In the genomic region with DNA sequence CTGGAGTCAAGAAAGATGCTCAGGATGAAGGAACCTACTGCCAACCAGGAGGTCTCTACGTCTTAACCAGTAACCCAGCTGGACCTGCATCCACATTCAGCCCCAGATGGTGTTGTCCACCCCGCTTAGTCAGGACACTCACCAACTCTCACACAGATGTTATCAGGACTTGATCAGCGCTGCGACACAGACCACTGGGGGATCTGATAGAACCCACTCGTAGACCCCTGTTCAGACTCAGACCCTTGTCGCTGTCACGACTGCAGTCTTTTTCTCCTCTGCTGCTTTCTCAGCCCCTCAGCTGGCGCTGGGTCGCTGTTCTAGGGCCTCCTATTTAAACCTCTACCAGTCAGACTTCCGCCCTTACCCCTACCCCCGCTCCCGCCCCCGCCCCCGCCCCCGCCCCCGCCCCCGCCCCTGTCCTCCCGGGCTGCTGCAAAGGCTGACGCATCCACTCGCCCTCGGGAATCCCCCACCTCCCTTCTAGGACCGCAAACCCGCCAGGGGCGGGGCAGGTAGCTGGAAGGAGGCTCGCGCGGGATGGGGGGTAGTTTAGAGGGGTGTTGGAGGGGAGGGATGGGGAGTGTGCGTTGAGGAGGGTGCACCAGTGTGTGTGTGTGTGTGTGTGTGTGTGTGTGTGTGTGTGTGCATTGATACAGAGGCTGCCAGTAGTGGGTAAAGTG, we compare ENCODE assay signal across 8 mouse cellular contexts. TPM values are rescaled to one million over a fixed set of nuclear protein-coding genes. Genes with fewer than 3 reads are reported as not detected.
DNase-seq lines count a peak whose midpoint lies in the region; ATAC-seq and TF ChIP-seq lines count a peak whose summit lies in the region.

A gene (minus strand): TSS at position 347 of the 683 bp plus-strand sequence.

- no peaks in the 10 kb centered on the region for H3K27me3 ChIP-seq in Patski
- H3K27me3 ChIP-seq in forebrain, embryonic 13.5 days: peaks cover 22% of the 10 kb centered on the region
- H3K27me3 ChIP-seq in hindbrain, embryonic 12.5 days: peaks cover 42% of the 10 kb centered on the region
- H3K27me3 ChIP-seq in liver, embryonic 12.5 days (replicated peaks): peaks cover 37% of the 10 kb centered on the region
- no peaks in the 10 kb centered on the region for H3K27me3 ChIP-seq in myocyte (ENCODE audit: control insufficient read depth, insufficient read depth, insufficient read length)

- peak; percentile 57 for ATAC-seq in Patski
- peak; percentile 75 for ATAC-seq in forebrain, embryonic 13.5 days
- peak; percentile 59 for ATAC-seq in hindbrain, embryonic 12.5 days (ENCODE audit: low FRiP score)
- peak; percentile 22; the same call in 1 of the 2 replicates for ATAC-seq in liver, embryonic 12.5 days

- in situ Hi-C loops in Patski (cut with MboI; ENCODE audit: low pct_unique_long_range_greater_than_20kb): loop anchor here (10.0 kb wide), 1 partner anchor 664 kb away; a partner anchor contains a TSS

- POLR2A ChIA-PET in Patski (lab: Charles Lee): interaction anchor here (0.9 to 1.2 kb wide), 3 partner anchors 11 to 40 kb away, joined by 3 to 4 read pairs (median 3); a partner anchor contains a TSS

- peak within 1 kb of the TSS; percentile 50 for H3K9ac ChIP-seq in forebrain, embryonic 13.5 days
- H3K9ac ChIP-seq in hindbrain, embryonic 12.5 days: peak within 1 kb of the TSS; percentile 58
- no peak within 1 kb of the TSS; the same call in 1 of the 2 replicates for H3K9ac ChIP-seq in liver, embryonic 12.5 days

- H3K36me3 ChIP-seq in forebrain, embryonic 13.5 days (ENCODE audit: poor library complexity, severe bottlenecking): peaks cover 21% of the 10 kb centered on the region; the same call in 1 of the 2 replicates
- H3K36me3 ChIP-seq in hindbrain, embryonic 12.5 days: 0 out of 2 replicates have a peak, but pooled peaks cover 9% of the 10 kb centered on the region
- H3K36me3 ChIP-seq in liver, embryonic 12.5 days: peaks cover 5% of the 10 kb centered on the region
- no peaks in the 10 kb centered on the region for H3K36me3 ChIP-seq in myocyte (ENCODE audit: control insufficient read depth, insufficient read depth)

- H3K9me3 ChIP-seq in forebrain, embryonic 13.5 days (replicated peaks): no peaks in the 10 kb centered on the region
- H3K9me3 ChIP-seq in hindbrain, embryonic 12.5 days (replicated peaks): no peaks in the 10 kb centered on the region
- no peaks in the 10 kb centered on the region for H3K9me3 ChIP-seq in liver, embryonic 12.5 days (replicated peaks)

- peak within 1 kb of the TSS; percentile 61 for H3K4me2 ChIP-seq in forebrain, embryonic 13.5 days
- H3K4me2 ChIP-seq in hindbrain, embryonic 12.5 days (replicated peaks): peak within 1 kb of the TSS; percentile 80
- peak within 1 kb of the TSS; percentile 62 for H3K4me2 ChIP-seq in liver, embryonic 12.5 days
- peak within 1 kb of the TSS; percentile 79 for H3K4me2 ChIP-seq in myocyte (ENCODE audit: low read depth)

- DNase-seq in A20 (ENCODE audit: low read depth, low spot score): peak; percentile 83
- no peak for DNase-seq in Patski (ENCODE audit: low read depth, low spot score)
- peak; percentile 83 for DNase-seq in thymus, postnatal 0 days (ENCODE audit: low spot score)
- no peak for DNase-seq in layer of hippocampus, adult 11-12 months (ENCODE audit: low spot score)

- peaks cover 7% of the 10 kb centered on the region for H3K4me1 ChIP-seq in forebrain, embryonic 13.5 days
- peaks cover 14% of the 10 kb centered on the region for H3K4me1 ChIP-seq in hindbrain, embryonic 12.5 days
- H3K4me1 ChIP-seq in liver, embryonic 12.5 days: peaks cover 22% of the 10 kb centered on the region

- TF ChIP-seq POLR2A in myocyte (IDR thresholded peaks at IDR 0.05; ENCODE audit: insufficient read length, low read depth): no peak

- no peak within 1 kb of the TSS for H3K27ac ChIP-seq in forebrain, embryonic 13.5 days
- H3K27ac ChIP-seq in hindbrain, embryonic 12.5 days: no peak within 1 kb of the TSS
- no peak within 1 kb of the TSS for H3K27ac ChIP-seq in liver, embryonic 12.5 days

- TF ChIP-seq CTCF in Patski (IDR thresholded peaks at IDR 0.05): no peak

- H3K4me3 ChIP-seq in forebrain, embryonic 13.5 days: peak within 1 kb of the TSS; percentile 37
- peak within 1 kb of the TSS; percentile 38 for H3K4me3 ChIP-seq in hindbrain, embryonic 12.5 days
- peak within 1 kb of the TSS; percentile 38 for H3K4me3 ChIP-seq in liver, embryonic 12.5 days
- H3K4me3 ChIP-seq in myocyte: peak within 1 kb of the TSS; percentile 10

- 1% methylated on average over 26 of the region's 28 CpGs for WGBS in forebrain, embryonic 13.5 days
- WGBS in hindbrain, embryonic 12.5 days: under 1% methylated on average over 28 of the region's 28 CpGs
- WGBS in liver, embryonic 12.5 days (ENCODE audit: insufficient replicate concordance): 2% methylated on average over 26 of the region's 28 CpGs

- H3ac ChIP-seq in myocyte (ENCODE audit: control insufficient read depth, insufficient read length): no peak within 1 kb of the TSS

- CTCF ChIA-PET in Patski (lab: Charles Lee): interaction anchor here (1.4 to 1.6 kb wide), 3 partner anchors 10 to 28 kb away, joined by 3 to 7 read pairs (median 4); no protein-coding TSS in a partner anchor

- H3K79me2 ChIP-seq in myocyte (ENCODE audit: control insufficient read depth, insufficient read depth): no peaks in the 10 kb centered on the region

TF ChIP-seq in myocyte, 11 proteins besides CTCF, POLR2A, EP300 and RAD21:
- TF ChIP-seq POLR2AphosphoS2 (IDR thresholded peaks at IDR 0.05; ENCODE audit: insufficient read length, low read depth) (no peak), MYOD1 (IDR thresholded peaks at IDR 0.05; ENCODE audit: control insufficient read depth in 1 of 3, insufficient read length in 2 of 3, low read depth in 2 of 3) (peak in 1 of 3 experiments; percentile 38)

RNA-seq across cellular contexts. Expression of the gene that starts here (rescaled TPM):
- polyA plus RNA-seq in Patski (2021) (56.1 TPM), myocyte (2012; fragmentation: generic; extraction: Trizol) (17.9 TPM)
- polyA plus RNA-seq in forebrain, embryonic 13.5 days (2015; fragmentation: Nextera tagmentation; extraction: Ambion mirVana): 1.3 and 2.4 TPM in 2 replicates
- 1.9 and 3.8 TPM in 2 replicates for polyA plus RNA-seq in hindbrain, embryonic 12.5 days (2016; fragmentation: Nextera tagmentation; extraction: Ambion mirVana)
- polyA plus RNA-seq in liver, embryonic 12.5 days (2016; fragmentation: Nextera tagmentation; extraction: Ambion mirVana): 0.79 and 1.2 TPM in 2 replicates
- polyA plus RNA-seq in thymus, postnatal 0 days (2015; fragmentation: Nextera tagmentation; extraction: Ambion mirVana): 12.1 and 13.3 TPM in 2 replicates

Comparison
In these comparisons a context has a peak if more than half of its experiments do, and no peak if none do; other contexts are left out.
1. DNase-seq: peak in A20 (single experiment) and thymus, postnatal 0 days (single experiment); none in Patski (single experiment) and layer of hippocampus, adult 11-12 months (single experiment).
2. ATAC-seq: peak in every context shown above with its lines; median percentile 75 in forebrain, embryonic 13.5 days; 59 in hindbrain, embryonic 12.5 days; 57 in Patski; 22 in liver, embryonic 12.5 days.
3. Peak in every context shown above with its lines, with median percentiles within 50 percentile points of each other: H3K4me2 ChIP-seq and H3K4me3 ChIP-seq.